Mouse (Mus musculus) CH12.LX (cell line): Measurements from ENCODE around the gene Fgfr2.

Experiments
- CHD2 ChIP-seq: IDR thresholded peaks from 2 replicates; pipeline ENCODE4 v1.6.1; 2011; ENCODE audit warnings: low read length, improper control_type of control experiment
- JUND ChIP-seq: conservative IDR thresholded peaks from 2 replicates; pipeline ENCODE4 v1.6.1; 2011; ENCODE audit warnings: low read depth, low read length, improper control_type of control experiment
- MAX ChIP-seq: IDR thresholded peaks from 2 replicates; pipeline ENCODE4 v1.6.1; 2011; ENCODE audit warnings: low read length, improper control_type of control experiment
- MAZ ChIP-seq: IDR thresholded peaks from 2 replicates; pipeline ENCODE4 v1.6.1; 2012; ENCODE audit warnings: low read depth, mild to moderate bottlenecking, inconsistent platforms, low read length, improper control_type of control experiment, moderate library complexity
- MEF2A ChIP-seq: IDR thresholded peaks from 2 replicates; pipeline ENCODE4 v1.6.1; 2014; ENCODE audit warnings: low read depth, mild to moderate bottlenecking, inconsistent platforms, low read length, improper control_type of control experiment, borderline replicate concordance
- NRF1 ChIP-seq: IDR thresholded peaks from 2 replicates; pipeline ENCODE4 v1.6.1; 2014; ENCODE audit warnings: low read depth, mild to moderate bottlenecking, inconsistent platforms, low read length, improper control_type of control experiment, moderate library complexity

- TF ChIP-seq MAZ = no peak
- TF ChIP-seq CHD2 = no peak
- no peak for TF ChIP-seq JUND
- no peak for TF ChIP-seq MEF2A
- no peak for TF ChIP-seq MAX
- TF ChIP-seq NRF1 = no peak
These were observed 1887.1 kb downstream of the Fgfr2 start for GRCm38 (mm10) chr7:131236091-131236490.
